Mouse (Mus musculus): ENCODE data around the gene Rps2.

GRCm38 (mm10) chr17:24733434-24734050 lies 15.6 kb downstream of the Rps2 start:
- no peak for TF ChIP-seq CTCF (IDR thresholded peaks at IDR 0.05; ENCODE audit: borderline replicate concordance, insufficient read depth, low read length)
- no peak for TF ChIP-seq POLR2A (IDR thresholded peaks at IDR 0.05; ENCODE audit: low read depth, low read length)

Data from embryonic fibroblast, embryonic 13.5 days (primary cell).